Mouse (Mus musculus): ENCODE measurements at regions not wholly inside any gene's neighbourhood (a gene's known extent, or its start where the extent isn't known, plus 50 kb on each side); places are given as distances from the start of the nearest gene placed in this dataset.

DNA sequence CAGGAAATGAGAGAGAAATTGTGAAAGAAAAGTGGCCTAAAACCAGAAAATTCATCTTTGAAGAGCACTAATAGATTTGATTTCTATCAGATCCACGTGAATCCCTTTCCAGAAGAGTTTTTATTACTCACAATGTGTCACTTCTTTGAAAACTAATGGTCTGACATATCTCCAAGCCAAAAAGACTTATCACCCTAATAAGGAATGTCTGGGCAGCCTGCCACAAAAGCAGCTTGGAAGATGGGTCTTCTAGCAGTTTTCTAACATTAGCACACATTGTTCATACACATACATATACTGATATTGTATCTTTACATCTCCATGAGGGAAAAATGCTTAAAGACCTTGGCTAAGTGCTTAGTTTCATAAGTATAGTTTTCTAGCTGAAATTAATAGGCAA, 337.8 kb upstream of the Cd180 start:
- no peak for DNase-seq (ENCODE audit: low spot score in 2 of 2)

DNA sequence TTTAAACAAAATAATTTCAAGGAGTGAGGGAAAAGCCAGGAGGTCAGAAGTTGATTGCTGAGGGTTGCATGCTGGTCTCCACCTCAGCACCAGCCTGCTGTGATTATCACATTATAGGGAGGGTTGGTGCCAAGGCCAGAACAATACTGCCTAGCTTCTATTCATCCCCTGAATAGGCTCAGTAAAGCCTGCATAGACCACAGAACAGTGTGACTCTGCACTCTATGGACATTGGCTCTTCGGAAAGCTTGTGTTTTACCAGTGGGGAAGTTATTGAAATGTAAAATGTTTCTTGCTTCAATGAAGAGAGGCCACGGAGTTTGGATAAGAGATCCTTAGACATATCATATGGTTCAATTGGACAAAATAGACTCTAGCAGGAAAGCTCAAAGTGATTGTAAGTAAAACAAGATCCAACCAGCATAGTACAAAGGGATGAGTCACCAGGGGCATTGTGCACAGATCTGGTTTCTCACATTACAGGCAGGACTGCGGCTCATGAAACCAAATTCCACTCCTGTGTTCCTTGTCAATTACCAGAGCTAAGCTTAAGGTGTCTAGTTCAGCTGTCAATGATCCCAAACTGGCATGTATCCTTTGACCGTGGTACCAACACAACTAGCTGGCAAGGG, 320.8 kb upstream of the Cd180 start:
- DNase-seq (ENCODE audit: low spot score in 2 of 2), result no peak

DNA sequence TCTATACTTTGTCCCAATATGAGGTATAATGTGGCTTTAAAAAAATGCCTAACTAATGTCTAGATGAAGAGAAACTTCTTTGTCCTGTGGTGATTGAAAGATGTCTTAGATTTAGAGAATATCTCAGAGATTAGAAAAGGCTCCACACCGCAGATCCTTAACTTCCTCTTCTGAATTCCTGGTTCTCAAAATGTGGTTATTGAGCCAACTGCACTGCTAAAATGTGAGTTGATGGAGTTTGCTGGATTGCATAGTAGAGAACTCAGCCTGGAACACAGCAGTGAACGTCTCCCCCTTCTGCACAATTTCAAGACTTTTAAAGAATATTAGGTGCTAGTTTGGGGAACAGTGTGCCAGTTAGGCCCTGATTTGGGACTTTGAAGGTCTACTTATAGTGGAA, 312.7 kb upstream of the Cd180 start:
- no peak for DNase-seq (ENCODE audit: low spot score in 2 of 2)

DNA sequence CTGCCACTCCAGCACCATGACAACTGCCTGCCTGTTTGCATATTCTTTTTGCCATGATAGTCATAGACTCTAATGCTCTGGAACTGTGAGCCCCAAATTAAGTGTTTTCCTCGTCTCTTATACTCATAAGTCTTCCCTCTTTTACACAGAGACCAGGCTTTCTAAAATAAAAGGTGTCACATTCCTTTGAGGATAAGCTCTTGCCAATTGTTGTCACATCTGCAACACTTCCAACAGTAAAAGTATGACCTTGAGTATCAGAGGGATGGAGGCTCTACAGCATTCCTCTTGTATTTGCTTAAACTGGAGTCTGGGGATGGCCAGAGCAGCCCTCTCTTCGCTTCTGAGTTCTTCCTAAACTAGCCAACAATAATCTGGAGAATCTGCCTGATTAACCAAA, 301.4 kb upstream of the Cd180 start:
- DNase-seq (ENCODE audit: low spot score in 2 of 2), result no peak

DNA sequence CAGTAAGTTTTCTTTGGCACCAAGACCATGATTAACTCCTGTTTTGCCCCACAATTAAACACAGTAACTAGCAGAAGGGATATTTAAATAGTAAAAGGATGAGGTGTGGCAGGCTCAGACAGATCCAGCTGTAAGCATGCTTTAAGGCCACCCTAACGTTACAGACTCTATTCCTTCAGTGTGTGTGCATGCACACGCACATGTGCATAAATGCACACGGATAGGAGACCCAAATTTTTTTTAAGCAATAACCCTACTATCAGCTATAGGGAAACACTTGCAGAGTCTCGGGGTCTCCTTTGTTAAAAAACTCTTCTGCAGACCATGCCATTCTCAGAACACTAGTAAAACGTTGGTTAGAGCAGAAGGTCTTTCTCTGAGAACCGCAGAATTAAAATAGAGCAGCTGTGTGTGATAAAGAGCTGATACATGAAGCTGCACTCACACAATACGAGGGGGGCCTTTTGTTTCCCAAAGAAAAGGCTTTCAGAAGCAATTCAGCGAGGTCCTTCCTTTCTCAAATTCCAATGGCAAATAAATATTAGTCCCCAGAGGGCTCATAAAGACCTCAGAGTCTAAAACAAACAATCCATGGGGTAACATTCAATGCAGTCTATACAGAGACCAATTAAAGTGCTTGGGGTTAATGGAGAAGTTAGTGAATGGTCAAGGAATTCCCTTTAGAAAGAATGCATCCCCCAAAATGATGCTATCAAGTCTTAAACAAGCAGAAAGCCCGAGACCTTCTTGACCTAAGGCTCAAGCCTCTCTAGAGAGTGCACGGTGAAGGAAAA, 300.3 kb upstream of the Cd180 start:
- no peak for DNase-seq (ENCODE audit: low spot score in 2 of 2)

DNA sequence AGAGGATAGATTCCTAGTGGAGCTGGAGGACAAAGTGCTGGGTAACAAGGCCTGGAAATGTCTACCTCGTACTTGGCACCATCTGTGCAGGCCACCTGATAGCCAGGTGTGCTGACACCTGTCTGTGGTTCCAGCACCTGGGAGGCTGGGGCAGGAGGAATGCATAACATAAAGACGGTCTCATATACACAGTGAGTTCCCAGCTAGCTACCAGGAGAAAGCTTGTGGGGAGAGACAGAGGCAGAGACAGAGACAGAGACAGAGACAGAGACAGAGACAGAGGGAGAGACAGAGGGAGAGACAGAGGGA, 299.7 kb upstream of the Cd180 start:
- no peak for DNase-seq (ENCODE audit: low spot score in 2 of 2)

DNA sequence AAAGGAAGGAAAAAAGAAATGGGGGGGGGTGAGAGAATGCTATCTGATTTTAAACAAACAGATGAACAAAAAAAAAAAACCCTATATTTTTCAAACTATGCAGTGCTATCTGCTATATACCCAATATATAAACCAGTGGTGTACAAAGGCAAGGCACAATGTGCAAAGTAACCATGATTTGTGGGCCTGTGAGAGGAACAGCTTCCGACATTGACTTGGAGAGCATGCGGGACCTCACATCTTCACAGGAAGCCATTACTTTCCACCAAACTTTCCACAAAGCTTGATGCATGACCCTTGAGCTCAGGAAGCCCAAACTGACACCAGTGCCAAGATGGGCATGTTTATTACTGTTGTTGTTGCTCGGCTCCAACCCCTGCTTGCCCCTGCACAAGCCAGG, 299.3 kb upstream of the Cd180 start:
- no peak for DNase-seq (ENCODE audit: low spot score in 2 of 2)

DNA sequence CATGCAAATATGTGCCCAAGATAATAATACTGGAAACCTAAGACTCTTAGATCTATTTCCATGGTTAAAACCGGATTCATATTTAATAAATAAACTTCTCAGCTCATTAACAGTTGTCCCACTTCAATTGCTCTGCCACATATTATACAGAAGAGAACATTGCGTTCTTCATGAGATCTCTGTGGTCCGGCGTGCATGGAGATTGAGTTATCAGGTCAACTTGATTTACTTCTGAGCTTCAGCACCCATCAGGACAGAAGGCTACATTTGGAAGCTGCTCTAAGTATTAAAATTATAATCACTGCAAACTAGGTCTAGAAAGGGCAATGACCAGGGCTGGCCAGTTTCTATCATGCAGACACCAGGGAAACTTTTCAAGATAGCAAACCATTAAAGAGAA, 295.9 kb upstream of the Cd180 start:
- DNase-seq (ENCODE audit: low spot score in 2 of 2), result no peak

DNA sequence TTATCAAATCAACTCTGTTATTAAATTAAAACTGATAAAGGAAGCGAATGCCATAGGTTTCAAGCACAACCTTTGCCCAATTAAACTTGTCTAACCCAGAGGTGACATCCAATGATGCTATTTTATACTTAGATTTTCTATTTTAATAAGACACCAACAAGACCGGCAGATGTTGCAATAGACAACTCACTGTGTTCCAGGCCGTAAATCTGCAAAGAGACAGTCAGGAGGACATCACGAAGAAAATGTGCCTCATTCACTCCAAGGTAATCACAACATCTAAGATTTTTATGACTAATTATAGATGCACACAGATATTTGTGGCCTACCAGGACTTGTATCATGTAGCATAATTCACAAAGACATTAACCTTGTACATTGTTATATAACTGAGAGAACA, 281.5 kb upstream of the Cd180 start:
- no peak for DNase-seq (ENCODE audit: low spot score in 2 of 2)

DNA sequence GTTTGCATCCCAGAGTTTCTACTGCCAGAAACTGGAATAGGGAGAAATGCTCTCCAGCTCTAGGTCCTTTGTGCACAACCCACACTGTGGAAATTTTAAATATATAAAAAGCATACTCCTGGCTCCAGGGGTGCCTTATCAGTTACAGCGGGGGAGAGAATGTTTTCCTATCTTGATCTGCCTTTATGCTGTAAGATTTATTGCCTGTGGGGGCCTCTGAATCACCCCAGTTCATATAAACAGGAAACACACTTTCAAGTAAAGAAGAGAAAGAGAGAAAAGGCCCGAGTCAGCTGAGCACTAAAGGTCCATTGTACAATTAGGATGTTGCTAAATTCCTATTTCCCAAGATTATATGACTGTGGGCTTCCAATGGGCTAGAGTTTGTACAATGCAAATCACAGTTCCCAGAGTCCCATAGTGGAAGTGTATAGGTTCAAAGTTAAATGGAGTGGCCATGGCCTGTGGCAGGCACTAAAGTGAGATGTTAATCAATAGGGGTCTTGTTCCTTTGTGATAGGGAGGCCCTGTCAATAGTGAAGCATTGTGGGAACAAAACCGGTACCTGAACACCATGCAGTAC, 258.9 kb upstream of the Cd180 start:
- DNase-seq (ENCODE audit: low spot score in 2 of 2), result no peak

DNA sequence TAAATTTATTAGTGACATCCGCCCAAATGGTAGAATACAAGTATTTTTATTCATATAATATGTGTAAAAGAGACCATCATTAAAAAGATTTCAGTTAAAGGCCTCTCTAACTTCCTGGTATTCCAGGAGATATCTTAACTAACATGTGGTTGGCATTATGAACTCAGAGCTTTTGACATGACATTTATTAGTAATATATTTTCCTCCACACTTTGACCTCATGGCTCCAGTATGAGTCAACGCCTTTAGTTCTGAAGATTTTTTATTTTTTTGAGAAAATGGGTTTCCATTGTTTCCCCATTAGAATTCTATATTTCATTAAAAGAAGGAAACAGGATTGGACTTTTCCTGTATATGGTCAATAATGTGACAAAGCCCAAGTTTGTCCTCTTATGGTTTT, 250.7 kb upstream of the Cd180 start:
- no peak for DNase-seq (ENCODE audit: low spot score in 2 of 2)

DNA sequence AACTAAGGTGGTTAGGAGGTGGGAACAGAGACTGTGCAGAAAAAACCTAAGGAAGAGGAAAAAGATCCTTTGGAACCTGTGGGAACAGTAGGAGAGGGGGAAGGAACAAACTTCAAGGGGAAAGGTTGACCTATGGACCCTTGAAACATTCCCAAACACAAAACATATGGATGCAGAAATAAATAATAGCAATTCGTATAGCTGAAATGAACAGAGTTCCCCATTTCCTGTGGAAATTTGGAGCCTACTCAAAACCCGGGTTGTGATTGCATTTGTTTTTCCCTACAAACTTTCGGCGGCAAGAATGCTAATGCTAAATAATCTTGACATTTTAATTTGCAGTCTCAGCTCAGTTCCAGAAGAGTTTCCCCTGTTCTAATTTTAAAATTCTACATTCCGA, 246.0 kb upstream of the Cd180 start:
- DNase-seq (ENCODE audit: low spot score in 2 of 2), result no peak

DNA sequence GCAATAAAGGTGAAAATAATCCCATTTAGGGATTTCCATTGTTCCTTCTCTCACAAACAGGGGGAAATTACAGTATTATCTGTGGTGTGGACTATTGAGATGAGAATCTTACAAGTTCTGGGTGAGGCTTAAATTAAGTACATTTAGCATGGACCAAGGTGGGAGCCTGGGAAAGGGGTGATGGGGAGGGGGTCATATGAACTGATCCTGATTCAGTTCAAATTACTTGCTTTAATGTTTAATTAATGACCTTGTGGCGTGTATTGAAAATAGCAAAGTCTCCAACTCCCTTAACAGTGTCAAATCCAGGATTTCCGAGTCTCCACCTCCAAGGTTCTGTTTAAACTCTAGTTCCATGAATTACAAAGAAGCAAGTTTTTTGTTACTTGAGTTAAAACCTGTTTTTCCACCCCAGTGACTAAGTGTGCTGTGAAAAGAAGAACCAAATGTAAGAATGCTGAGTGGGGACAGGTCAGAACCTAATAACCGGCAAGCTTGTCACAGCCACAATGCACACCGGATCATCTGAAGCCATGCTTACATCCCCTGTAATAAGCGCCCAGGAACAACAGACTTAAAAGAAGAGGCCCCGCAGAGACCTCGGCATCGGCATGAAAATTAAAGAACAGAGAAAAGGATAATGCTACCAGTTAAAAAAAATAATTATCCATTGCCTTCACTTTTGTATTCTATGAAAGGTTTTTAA, 243.8 kb upstream of the Cd180 start:
- no peak for DNase-seq (ENCODE audit: low spot score in 2 of 2)

DNA sequence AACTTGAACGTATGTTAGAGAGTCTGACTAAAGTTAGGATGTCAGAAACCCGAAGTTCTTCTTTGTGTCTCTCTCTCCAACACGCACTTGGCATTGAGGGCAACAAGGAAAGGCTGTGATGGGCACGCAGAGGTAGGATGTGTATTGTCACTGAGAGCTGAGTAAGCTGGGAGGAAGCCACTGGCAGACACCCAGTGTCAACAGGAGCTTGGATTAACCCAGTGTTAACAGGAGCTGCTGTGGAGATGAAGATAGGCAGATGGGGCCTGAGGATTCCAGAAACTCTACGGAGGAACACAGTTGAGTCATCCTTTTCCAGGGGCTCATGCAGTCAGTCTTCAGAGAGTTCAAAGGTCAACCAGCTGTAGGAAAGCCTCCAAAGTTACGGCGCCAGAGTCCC, 242.2 kb upstream of the Cd180 start:
- no peak for DNase-seq (ENCODE audit: low spot score in 2 of 2)

DNA sequence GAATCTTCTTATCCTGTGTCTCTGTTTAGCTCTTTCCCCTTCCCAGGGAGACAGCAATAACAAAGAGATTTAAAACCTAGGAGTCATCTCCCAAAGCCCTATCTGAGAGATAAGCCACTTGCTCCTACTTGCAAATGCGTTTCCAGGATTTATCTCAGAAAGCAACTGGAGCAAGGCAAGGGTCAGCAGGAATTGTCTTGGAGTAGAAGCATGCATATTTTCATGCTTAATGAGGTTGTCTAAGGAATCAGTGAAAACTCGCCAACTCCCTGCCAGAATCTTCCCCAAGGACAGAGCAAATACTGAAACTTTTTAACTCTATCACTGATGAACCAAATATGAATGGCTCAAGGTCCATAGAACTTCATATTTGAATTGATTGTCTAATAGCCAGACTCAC, 234.6 kb upstream of the Cd180 start:
- DNase-seq (ENCODE audit: low spot score in 2 of 2), result no peak

DNA sequence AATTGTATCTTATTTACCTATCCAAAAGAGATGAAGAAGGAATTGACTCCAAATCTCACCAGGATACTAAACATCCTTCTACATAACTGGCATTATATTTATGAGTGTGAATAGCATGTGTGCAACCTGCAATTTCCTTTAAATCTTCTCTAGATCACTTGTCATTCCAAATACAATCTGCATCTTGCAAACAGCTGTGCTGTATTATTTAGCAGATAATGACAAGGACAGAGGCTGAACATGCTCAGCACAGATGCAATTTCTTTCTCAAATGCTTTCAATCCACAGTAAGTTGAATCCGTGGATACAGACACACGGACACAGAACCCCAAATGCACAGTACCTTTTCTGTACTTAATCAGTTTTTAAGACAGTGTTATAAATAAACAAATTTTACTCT, 229.4 kb upstream of the Cd180 start:
- no peak for DNase-seq (ENCODE audit: low spot score in 2 of 2)

DNA sequence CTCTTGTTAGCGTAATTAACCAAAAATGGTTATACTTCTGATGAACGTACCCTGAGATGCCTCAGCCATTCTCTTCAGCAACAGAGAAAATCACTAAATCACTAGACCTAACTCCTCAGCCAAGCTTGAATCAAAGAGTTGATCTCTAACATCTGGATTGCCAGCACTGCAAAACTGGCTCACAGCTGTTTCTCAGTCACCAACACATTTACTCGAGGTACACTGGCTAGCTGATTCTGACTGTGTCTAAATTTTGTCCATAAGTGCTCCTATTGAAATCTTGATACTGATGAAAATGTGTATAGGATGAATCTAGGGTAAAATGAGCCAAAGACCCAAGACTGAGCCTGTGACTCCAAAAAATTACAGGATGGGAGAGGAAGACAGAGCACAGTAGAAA, 211.5 kb upstream of the Cd180 start:
- no peak for DNase-seq (ENCODE audit: low spot score in 2 of 2)

DNA sequence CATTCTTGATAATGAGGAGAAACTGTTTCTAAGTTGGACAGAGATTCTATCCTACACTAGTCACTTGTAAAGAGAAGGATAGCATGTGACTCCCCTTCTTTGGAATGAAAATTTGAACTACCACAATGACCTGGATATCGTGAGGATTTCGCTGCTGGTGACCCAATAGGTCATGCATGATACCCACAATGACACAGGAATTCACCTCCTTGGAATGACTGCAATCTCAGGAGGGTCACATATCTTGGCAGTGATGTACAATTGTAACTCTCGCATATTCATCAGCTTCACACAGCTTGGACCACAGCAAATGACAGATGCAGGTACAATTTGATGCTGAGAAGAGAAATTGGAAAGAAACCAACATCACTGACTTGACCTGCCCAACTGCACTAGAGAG, 210.9 kb upstream of the Cd180 start:
- no peak for DNase-seq (ENCODE audit: low spot score in 2 of 2)

DNA sequence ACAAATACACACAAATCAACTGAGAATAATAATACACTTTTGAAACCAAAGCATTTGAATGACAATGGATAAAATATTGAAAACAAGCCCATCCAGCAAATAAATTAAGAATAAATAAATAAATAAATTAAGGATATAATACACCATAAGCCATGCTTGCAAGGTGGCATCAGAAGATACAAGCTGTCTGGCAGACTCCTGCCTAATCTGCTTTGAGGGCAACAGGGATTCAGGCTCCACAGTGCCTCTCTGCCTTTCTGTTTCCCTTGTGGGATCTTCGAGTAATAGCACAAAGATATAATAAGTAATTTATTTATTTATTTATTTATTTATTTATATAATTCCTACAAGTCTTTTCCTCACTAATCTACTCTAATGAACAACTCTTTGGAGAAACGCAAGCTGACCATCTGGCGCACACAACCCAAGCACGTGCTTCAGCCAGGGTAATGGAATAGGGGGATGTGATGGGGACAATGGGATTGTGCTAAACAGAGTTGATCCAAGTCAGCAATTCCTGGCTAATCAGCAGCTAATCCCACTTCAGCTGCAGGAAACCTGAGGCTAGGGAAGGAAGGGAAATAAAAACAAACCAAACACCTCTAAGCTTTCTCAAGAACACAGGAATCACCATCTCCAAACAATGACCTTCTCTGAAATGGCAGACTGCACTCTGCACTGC, 205.8 kb upstream of the Cd180 start:
- DNase-seq (ENCODE audit: low spot score in 2 of 2), result no peak

DNA sequence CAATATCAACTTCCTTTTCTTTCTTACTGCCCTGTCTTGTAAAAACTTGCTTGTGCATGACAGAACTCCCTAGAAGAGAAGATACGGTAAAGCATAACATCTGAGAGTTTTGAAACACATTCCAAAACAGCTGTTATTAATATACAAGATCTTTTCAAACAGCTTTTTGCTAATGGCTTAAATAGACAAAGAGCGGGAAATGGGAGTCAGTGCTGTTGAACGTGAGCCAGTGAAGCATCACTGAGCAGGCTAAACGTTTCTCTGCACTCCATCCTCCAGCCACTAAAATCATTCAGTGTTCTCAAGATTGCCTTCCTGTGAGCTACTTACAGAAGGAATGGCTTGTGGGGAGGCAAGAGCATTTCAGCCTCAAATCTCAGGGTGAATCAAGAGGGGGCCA, 202.0 kb upstream of the Cd180 start:
- no peak for DNase-seq (ENCODE audit: low spot score in 2 of 2)

DNA sequence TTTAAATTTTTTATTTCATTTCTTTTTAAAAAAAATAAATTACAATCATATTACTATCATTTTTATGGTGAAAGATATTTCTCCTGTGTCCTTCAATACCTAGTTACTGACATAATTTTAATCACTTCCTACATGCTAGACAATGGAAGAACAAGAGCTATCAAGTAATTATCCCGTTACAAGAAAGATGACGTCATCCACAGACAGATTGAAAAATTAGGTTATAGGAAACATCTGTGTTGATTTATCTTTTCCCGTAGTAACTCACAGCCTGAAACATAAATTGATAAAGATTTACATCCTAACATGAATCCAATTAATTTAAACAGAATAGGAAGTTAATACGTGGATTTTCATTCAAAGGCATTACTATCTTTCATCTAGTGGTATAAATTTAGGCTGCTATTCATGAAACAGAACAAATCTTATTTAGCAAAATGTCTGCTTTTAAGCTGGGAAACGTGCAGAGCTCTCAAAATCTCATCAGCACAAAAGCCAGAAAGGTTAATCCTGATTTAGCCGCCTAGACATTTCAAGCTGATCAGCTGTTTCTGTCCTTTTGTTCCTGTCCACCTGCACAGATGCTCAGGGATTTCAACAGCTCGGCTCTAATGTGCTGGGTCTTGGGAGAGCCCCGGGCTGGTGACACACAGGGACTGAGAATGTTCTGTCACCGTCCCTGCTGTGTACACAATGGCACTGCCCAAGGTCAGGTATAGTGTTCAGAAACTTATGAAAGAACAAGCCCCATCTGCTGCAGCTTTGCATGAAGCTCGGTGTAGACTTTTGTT, 189.0 kb upstream of the Cd180 start:
- DNase-seq (ENCODE audit: low spot score in 2 of 2), result no peak

DNA sequence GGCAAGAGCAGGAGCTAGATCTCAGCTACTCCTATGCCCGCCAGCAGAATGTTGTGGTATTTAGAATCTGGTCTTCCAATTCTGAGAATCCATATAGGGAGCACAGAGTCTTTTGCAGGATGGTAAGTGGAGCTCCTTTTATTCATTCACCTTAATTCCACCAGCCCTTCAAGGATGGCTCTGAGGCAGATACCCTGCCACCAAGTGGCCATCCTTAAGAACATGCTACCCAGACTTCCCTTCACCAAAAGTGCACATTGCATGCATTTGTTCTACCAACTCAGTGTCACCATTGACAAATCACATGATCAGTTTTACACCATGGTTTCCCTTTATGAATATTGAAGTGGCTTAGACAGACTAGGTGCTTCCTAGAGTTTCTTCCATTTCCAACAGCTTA, 186.1 kb upstream of the Cd180 start:
- DNase-seq (ENCODE audit: low spot score in 2 of 2), result no peak

Data from frontal cortex, postnatal 14 days (tissue).